Mouse (Mus musculus) megakaryocyte, embryonic 14.5 days (primary cell): Measurements from ENCODE around the gene Gm7029. TPM values are rescaled to one million over a fixed set of nuclear protein-coding genes. Genes with fewer than 3 reads are reported as not detected.
"Not testable (repeated sequence)": the region's sequence is repeated elsewhere in the genome, so short reads cannot be mapped to it uniquely, and the experiment has no call there.

Experiments used
- H3K27me3 ChIP-seq: replicated peaks from 2 replicates; pipeline ENCODE3; 2012; ENCODE audit warnings: inconsistent platforms
- H3K36me3 ChIP-seq: replicated peaks from 2 replicates; pipeline ENCODE3; 2012; ENCODE audit warnings: low read length, inconsistent platforms, mixed read lengths
- H3K4me1 ChIP-seq: 2 replicates; pipeline ENCODE4 v1.6.1; 2012; ENCODE audit warnings: inconsistent platforms
- H3K4me3 ChIP-seq: replicated peaks from 2 replicates; pipeline ENCODE3; 2012; ENCODE audit warnings: moderate library complexity, mild to moderate bottlenecking, inconsistent platforms
- H3K9me3 ChIP-seq: 2 replicates; pipeline ENCODE4 v1.6.1; 2012; ENCODE audit warnings: inconsistent platforms
- FLI1 ChIP-seq: IDR thresholded peaks from 2 replicates; pipeline ENCODE4 v1.6.1; 2012; ENCODE audit warnings: low read length, inconsistent platforms, mixed read lengths
- GATA1 ChIP-seq: IDR thresholded peaks from 3 replicates; pipeline ENCODE4 v1.6.1; 2012; ENCODE audit warnings: mixed read lengths, low read length, inconsistent platforms, borderline replicate concordance
- polyA plus RNA-seq: library from polyadenylated mRNA; stranded (reverse); fragments of >175 nt; gene quantifications from 2 replicates; pipeline ENCODE4 v1.2.3, GENCODE M21; 2012; ENCODE audit warnings: low replicate concordance; ENCODE audit not compliant: insufficient read depth

Gene Gm7029
- not detected in 2 replicates for polyA plus RNA-seq

- not testable (repeated sequence) for H3K9me3 ChIP-seq, H3K27me3 ChIP-seq, H3K4me1 ChIP-seq
- H3K36me3 ChIP-seq, result peaks cover 17% of the 10 kb centered on the region
- H3K4me3 ChIP-seq, result peak within 1 kb of the TSS; percentile 78
Observed at GRCm38 (mm10) chr17:33873537-33873936, at the start of gene Gm7029. TSS of gene Gm7029 (plus strand) at chr17:33873837.

DNA sequence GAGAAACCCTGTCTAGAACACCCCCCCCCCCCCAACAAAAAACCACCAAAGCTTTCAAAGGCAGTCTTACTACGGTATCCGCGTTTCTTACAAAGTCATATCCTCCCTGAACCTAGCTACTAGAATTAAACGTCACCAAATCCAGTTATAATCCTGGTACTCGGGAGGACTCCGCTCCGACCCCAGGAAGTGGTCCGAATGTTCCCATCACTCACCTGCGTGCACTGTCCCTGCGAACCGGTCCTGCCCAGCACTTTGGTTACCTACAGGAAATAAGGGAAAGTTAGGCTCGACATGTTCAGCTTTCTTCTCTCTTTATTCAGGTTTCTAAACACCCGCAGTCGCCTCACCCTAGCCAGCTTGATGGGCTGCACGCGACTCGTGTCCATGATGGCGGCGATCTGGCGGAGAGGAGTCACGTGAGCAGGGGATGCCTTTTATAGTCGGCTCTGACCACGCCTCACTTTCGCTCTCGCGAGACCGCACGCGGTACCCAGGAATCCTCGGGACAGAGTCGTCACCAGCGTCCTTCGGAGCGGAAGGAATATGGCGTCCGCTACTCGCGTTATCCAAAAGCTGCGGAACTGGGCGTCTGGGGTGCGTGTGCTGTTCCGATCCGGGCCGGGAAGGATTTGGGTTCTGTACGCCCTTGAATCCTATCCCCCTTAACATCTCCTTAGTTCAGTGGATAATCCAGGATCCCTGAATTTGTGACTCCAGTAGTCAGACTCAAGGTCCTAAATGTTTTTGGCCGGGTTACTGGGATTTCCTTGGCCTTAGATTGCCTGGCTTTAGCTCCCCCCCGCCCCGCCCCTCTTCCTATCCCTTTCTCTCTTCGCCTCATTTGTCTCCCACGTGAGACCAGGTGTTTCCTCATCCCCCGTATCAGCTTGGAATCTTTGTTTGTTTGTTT is 49.3 kb upstream of the Gm7029 start, which contains the start of the genes Rps28 and Ndufa7:
TSS of gene Rps28 (minus strand) at position 479 of the 913 bp plus-strand sequence.
TSS of gene Ndufa7 (plus strand) at position 489 of the 913 bp plus-strand sequence.
- Histone ChIP-seq H3K4me1 (peaks cover 64% of the 10 kb centered on the region), H3K36me3 (peaks cover 68% of the 10 kb centered on the region), H3K9me3 (no peaks in the 10 kb centered on the region), H3K4me3 (peak within 1 kb of the TSS; percentile 95), H3K27me3 (no peaks in the 10 kb centered on the region)
- no peak for TF ChIP-seq GATA1
- no peak for TF ChIP-seq FLI1

GRCm38 (mm10) chr17:33824997-33825330 is 48.7 kb upstream of the Gm7029 start:
- Histone ChIP-seq H3K4me1 (peaks cover 60% of the 10 kb centered on the region), H3K4me3 (peak overlapping the region; percentile 95), H3K36me3 (peaks cover 69% of the 10 kb centered on the region)
- H3K27me3 ChIP-seq, H3K9me3 ChIP-seq: not testable (repeated sequence)

DNA sequence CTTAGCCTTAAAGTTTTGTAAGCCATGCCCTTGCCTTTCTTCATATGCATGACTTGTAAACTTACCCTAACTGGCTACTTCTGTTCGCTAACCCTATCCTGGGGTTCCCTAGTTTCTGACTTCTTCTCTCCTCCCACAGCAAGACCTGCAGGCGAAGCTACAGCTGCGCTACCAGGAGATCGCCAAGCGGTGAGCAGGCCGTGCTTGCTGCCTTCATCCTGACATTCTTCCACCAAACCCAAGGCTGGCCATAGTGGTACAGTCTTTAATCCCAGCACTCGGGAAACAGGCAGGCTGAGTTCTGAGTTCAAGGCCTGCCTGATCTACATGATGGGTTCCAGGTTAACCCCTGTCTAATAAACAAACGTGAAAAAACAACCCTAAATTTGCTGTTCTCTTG is 48.2 kb upstream of the Gm7029 start:
- Histone ChIP-seq H3K27me3 (no peaks in the 10 kb centered on the region), H3K4me1 (peaks cover 55% of the 10 kb centered on the region), H3K9me3 (no peaks in the 10 kb centered on the region), H3K4me3 (peak overlapping the region; percentile 95), H3K36me3 (peaks cover 69% of the 10 kb centered on the region)
- TF ChIP-seq FLI1 (no peak), GATA1 (no peak)

GRCm38 (mm10) chr17:33826850-33827249 is 46.8 kb upstream of the Gm7029 start:
- no peak overlapping the region for H3K4me3 ChIP-seq
- H3K27me3 ChIP-seq, result no peaks in the 10 kb centered on the region
- peaks cover 69% of the 10 kb centered on the region for H3K36me3 ChIP-seq
- no peaks in the 10 kb centered on the region for H3K9me3 ChIP-seq
- TF ChIP-seq GATA1, result no peak
- TF ChIP-seq FLI1, result no peak
- peaks cover 42% of the 10 kb centered on the region for H3K4me1 ChIP-seq

- Histone ChIP-seq H3K27me3 (no peaks in the 10 kb centered on the region), H3K36me3 (peaks cover 72% of the 10 kb centered on the region)
Observed at GRCm38 (mm10) chr17:33828892-33829291, 44.7 kb upstream of the Gm7029 start.

GRCm38 (mm10) chr17:33829561-33829960 is 44.1 kb upstream of the Gm7029 start:
- TF ChIP-seq FLI1, result no peak
- no peak for TF ChIP-seq GATA1
- H3K9me3 ChIP-seq, result no peaks in the 10 kb centered on the region
- no peaks in the 10 kb centered on the region for H3K27me3 ChIP-seq
- H3K36me3 ChIP-seq, result peaks cover 78% of the 10 kb centered on the region
- H3K4me3 ChIP-seq, result no peak overlapping the region
- peaks cover 23% of the 10 kb centered on the region for H3K4me1 ChIP-seq

More at GRCm38 (mm10) chr17:33828892-33829291, 44.7 kb upstream of the Gm7029 start:
- no peak for TF ChIP-seq FLI1
- TF ChIP-seq GATA1, result no peak
- Histone ChIP-seq H3K4me1 (peaks cover 23% of the 10 kb centered on the region), H3K4me3 (no peak overlapping the region), H3K9me3 (no peaks in the 10 kb centered on the region)

DNA sequence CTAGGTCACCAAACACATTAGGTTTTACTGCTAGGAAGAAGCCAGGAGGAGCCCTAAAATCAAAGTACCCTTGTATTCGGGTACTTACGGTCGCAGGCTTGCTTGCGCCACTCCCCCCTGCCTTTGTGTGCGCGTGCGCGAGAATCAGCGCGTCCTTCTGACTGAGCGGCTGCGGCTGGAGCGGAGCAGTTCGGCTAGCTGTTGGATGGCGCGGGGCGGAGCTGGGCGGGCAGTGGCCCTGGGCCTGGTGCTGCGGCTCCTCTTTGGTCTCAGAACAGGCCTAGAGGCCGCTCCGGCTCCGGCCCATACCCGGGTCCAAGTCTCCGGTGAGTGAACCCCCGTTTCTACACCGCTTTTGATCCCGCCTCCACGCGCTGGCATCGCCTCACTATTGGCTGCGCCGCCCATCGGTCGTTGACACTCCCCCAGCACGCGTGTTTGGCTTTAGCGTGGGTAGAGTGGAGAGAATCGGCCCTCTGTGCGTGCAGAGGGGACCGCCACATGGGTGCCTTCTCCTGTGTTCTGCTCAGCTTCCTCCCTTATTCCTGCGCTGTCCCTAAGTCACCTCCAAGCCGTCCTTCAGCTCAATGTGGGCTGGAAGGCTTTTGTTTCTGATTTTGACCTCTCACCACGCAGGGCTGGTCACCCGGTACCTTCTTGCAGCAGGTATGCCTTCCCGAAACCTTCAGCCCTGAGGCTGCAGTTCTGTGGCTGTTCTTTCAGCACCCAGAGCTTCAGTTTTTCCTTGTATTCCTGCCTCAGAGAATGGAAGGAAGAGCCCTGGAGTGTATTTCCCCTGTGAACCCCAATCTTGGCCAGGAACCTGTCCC is 30.5 kb upstream of the Gm7029 start, which contains the start of gene Cd320:
TSS of gene Cd320 (plus strand) at position 126 of the 830 bp plus-strand sequence.
- peaks cover 34% of the 10 kb centered on the region for H3K36me3 ChIP-seq
- TF ChIP-seq GATA1, result no peak

DNA sequence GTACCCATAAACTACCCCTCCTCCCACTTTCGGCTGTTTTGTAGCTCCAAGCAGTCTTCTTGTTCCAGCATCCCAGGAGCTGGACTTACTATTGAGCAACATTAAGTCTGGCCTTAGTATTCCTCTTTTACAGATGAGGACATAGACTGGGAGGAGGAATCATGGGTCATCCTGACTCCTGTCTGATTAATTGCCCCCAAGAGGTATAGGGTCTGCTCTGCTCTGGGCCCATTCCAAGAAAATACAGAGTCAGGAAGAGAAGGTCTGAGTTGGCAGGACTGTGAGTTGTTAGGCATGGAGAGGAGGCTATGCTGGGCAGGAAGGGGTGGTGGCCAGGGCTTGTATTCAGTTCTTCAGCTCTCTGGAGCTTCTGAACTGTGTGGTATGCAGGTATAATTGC is 29.4 kb upstream of the Gm7029 start:
- TF ChIP-seq GATA1, result no peak
- TF ChIP-seq FLI1, result no peak
- peaks cover 41% of the 10 kb centered on the region for H3K4me1 ChIP-seq
- H3K36me3 ChIP-seq, result peaks cover 32% of the 10 kb centered on the region
- peak overlapping the region; percentile 3 for H3K4me3 ChIP-seq
- H3K27me3 ChIP-seq, result no peaks in the 10 kb centered on the region
- no peaks in the 10 kb centered on the region for H3K9me3 ChIP-seq

More for the DNA sequence above, 30.5 kb upstream of the Gm7029 start, which contains the start of gene Cd320:
- Histone ChIP-seq H3K27me3 (no peaks in the 10 kb centered on the region), H3K4me3 (peak within 1 kb of the TSS; percentile 96), H3K9me3 (no peaks in the 10 kb centered on the region), H3K4me1 (peaks cover 37% of the 10 kb centered on the region)

- Histone ChIP-seq H3K4me3 (no peak overlapping the region), H3K9me3 (no peaks in the 10 kb centered on the region), H3K4me1 (peaks cover 35% of the 10 kb centered on the region), H3K36me3 (peaks cover 18% of the 10 kb centered on the region), H3K27me3 (no peaks in the 10 kb centered on the region)
- no peak for TF ChIP-seq GATA1
- no peak for TF ChIP-seq FLI1
Observed at GRCm38 (mm10) chr17:33848139-33848538, 25.5 kb upstream of the Gm7029 start.
